ENCODE assay signal across 8 mouse cellular contexts in genomic region chr15:79892213-79892541, GRCm38 (mm10). TPM values are rescaled to one million over a fixed set of nuclear protein-coding genes. Genes with fewer than 3 reads are reported as not detected.
DNase-seq lines count a peak whose midpoint lies in the region; ATAC-seq and TF ChIP-seq lines count a peak whose summit lies in the region.

No protein-coding gene starts in this region.

- peak in 1 of 2 experiments; percentile 19 for DNase-seq in left cerebral cortex, adult 2 months (ENCODE audit: extremely low spot score in 1 of 2, low spot score in 2 of 2)
- no peak for DNase-seq in left cerebral cortex, adult 8-10 months (ENCODE audit: low spot score in 2 of 2)
- DNase-seq in gastrocnemius, postnatal 36 days, result peak; percentile 58 to 70
- DNase-seq in intestine, embryonic 14.5 days (ENCODE audit: low spot score), result peak; percentile 67
- peak; percentile 70 to 75 for DNase-seq in natural killer cell, adult 2 months (ENCODE audit: low spot score in 2 of 2)
- DNase-seq in thymus, adult 2 months, result peak; percentile 71

- intact Hi-C loops in left cerebral cortex, adult 2 months (cut with DNase I), result no loop called here
- intact Hi-C loops in gastrocnemius, postnatal 36 days (cut with DNase I), result no loop called here

- H3K9ac ChIP-seq in intestine, embryonic 14.5 days (ENCODE audit: low read length), result peak overlapping the region; percentile 43
- H3K9ac ChIP-seq in liver, embryonic 15.5 days, result peak overlapping the region; percentile 77

- peak overlapping the region; percentile 48 for H3K27ac ChIP-seq in left cerebral cortex, adult 2 months
- H3K27ac ChIP-seq in cortical plate, adult 2 months (ENCODE audit: insufficient read depth, low read length), result no peak overlapping the region
- H3K27ac ChIP-seq in intestine, embryonic 14.5 days (ENCODE audit: low read depth), result peak overlapping the region; percentile 22; the same call in 1 of the 2 replicates
- H3K27ac ChIP-seq in liver, embryonic 15.5 days (replicated peaks), result peak overlapping the region; percentile 86
- H3K27ac ChIP-seq in thymus, adult 2 months (ENCODE audit: control insufficient read depth, insufficient read depth, low read length), result peak overlapping the region; percentile 93

- H3K4me2 ChIP-seq in intestine, embryonic 14.5 days (ENCODE audit: low read length), result peak overlapping the region; percentile 60
- H3K4me2 ChIP-seq in liver, embryonic 15.5 days, result peak overlapping the region; percentile 89

- WGBS in intestine, embryonic 14.5 days, result 5% methylated on average over 12 of the region's 12 CpGs
- WGBS in liver, embryonic 15.5 days (ENCODE audit: insufficient replicate concordance), result 1% methylated on average over 12 of the region's 12 CpGs
- under 1% methylated on average over 12 of the region's 12 CpGs for WGBS in thymus, adult 2 months

- H3K4me1 ChIP-seq in cortical plate, adult 2 months (ENCODE audit: control insufficient read depth, insufficient read depth, low read length), result no peaks in the 10 kb centered on the region
- no peaks in the 10 kb centered on the region; the same call in 1 of the 2 replicates for H3K4me1 ChIP-seq in intestine, embryonic 14.5 days (replicated peaks; ENCODE audit: control insufficient read depth, insufficient read depth, low read length)
- peaks cover 61% of the 10 kb centered on the region for H3K4me1 ChIP-seq in liver, embryonic 15.5 days (replicated peaks)
- peaks cover 34% of the 10 kb centered on the region for H3K4me1 ChIP-seq in thymus, adult 2 months (replicated peaks; ENCODE audit: control insufficient read depth, insufficient read depth, low read length)

- no peak for TF ChIP-seq CTCF in left cerebral cortex, adult 2 months (IDR thresholded peaks at IDR 0.05)
- TF ChIP-seq CTCF in cortical plate, adult 2 months (IDR thresholded peaks at IDR 0.05; ENCODE audit: extremely low read depth, insufficient read depth, low read length), result no peak
- TF ChIP-seq CTCF in thymus, adult 2 months (IDR thresholded peaks at IDR 0.05; ENCODE audit: borderline replicate concordance, control insufficient read depth, extremely low read depth, insufficient read depth, low read length, poor library complexity), result no peak

- peak overlapping the region; percentile 39 for H3K4me3 ChIP-seq in left cerebral cortex, adult 2 months
- H3K4me3 ChIP-seq in cortical plate, adult 2 months (ENCODE audit: insufficient read depth, low read length), result peak overlapping the region; percentile 32
- peak overlapping the region; percentile 43 for H3K4me3 ChIP-seq in intestine, embryonic 14.5 days (ENCODE audit: low read depth, low read length)
- H3K4me3 ChIP-seq in liver, embryonic 15.5 days (replicated peaks), result peak overlapping the region; percentile 72
- H3K4me3 ChIP-seq in thymus, adult 2 months (ENCODE audit: control insufficient read depth, insufficient read depth, low read length), result peak overlapping the region; percentile 91

- H3K9me3 ChIP-seq in intestine, embryonic 14.5 days (ENCODE audit: control insufficient read depth, low read length), result no peaks in the 10 kb centered on the region
- no peaks in the 10 kb centered on the region for H3K9me3 ChIP-seq in liver, embryonic 15.5 days (replicated peaks)

- H3K27me3 ChIP-seq in intestine, embryonic 14.5 days (replicated peaks; ENCODE audit: control insufficient read depth, insufficient read depth, low read length), result peaks cover 3% of the 10 kb centered on the region; the same call in 1 of the 2 replicates
- H3K27me3 ChIP-seq in liver, embryonic 15.5 days, result no peaks in the 10 kb centered on the region
- no peaks in the 10 kb centered on the region for H3K27me3 ChIP-seq in thymus, adult 2 months (ENCODE audit: control insufficient read depth, insufficient read depth, low read length)

- no peaks in the 10 kb centered on the region for H3K36me3 ChIP-seq in intestine, embryonic 14.5 days (ENCODE audit: control insufficient read depth, insufficient read depth, low read length)
- peaks cover 8% of the 10 kb centered on the region for H3K36me3 ChIP-seq in liver, embryonic 15.5 days (replicated peaks)
- peaks cover 8% of the 10 kb centered on the region; the same call in 1 of the 2 replicates for H3K36me3 ChIP-seq in thymus, adult 2 months (ENCODE audit: control insufficient read depth, insufficient read depth, low read length)

- 0 out of 2 replicates have a peak, but pooled peaks have one; percentile 29 for TF ChIP-seq POLR2A in cortical plate, adult 2 months (IDR thresholded peaks at IDR 0.05; ENCODE audit: extremely low read depth, insufficient read depth, low read length)
- peak; percentile 75; the same call in 1 of the 2 replicates for TF ChIP-seq POLR2A in thymus, adult 2 months (IDR thresholded peaks at IDR 0.05; ENCODE audit: control insufficient read depth, extremely low read depth, insufficient read depth, low read length, poor library complexity)

- peak; percentile 40; the same call in 1 of the 2 replicates for ATAC-seq in intestine, embryonic 14.5 days (replicated peaks; ENCODE audit: low FRiP score, low TSS enrichment, low read depth)
- ATAC-seq in liver, embryonic 15.5 days (ENCODE audit: insufficient read depth), result peak; percentile 72

RNA-seq across cellular contexts. Expression of gene Apobec3, which starts 0.7 kb away (rescaled TPM):
- 1 to 10 TPM; 5.1 to 6.1 TPM for total RNA-seq in left cerebral cortex, adult 2 months (2021)
- total RNA-seq in left cerebral cortex, adult 8-10 months (2022), result 1 to 10 TPM; 4.3 to 8.1 (median 6.0) TPM
- 6.7 and 7.5 TPM in 2 replicates for polyA plus RNA-seq in cortical plate, adult 2 months (2012; rRNA removed)
- total RNA-seq in gastrocnemius, postnatal 36 days (2021), result 1 to 10 TPM; 2.7 to 4.7 TPM
- 11.3 and 12.5 TPM in 2 replicates for polyA plus RNA-seq in intestine, embryonic 14.5 days (2014; fragmentation: Nextera tagmentation; extraction: Ambion mirVana)
- 33.5 and 34.5 TPM in 2 replicates for polyA plus RNA-seq in liver, embryonic 15.5 days (2015; fragmentation: Nextera tagmentation; extraction: Ambion mirVana)
- polyA plus RNA-seq in thymus, adult 2 months (2012; rRNA removed), result 92.3 and 98.5 TPM in 2 replicates

RNA-seq across cellular contexts. Expression of gene Cbx6, which starts 57.7 kb away (rescaled TPM):
- total RNA-seq in left cerebral cortex, adult 2 months (2021), result 100 to 1,000 TPM; 370 to 387 TPM
- 100 to 1,000 TPM; 293 to 319 (median 310) TPM for total RNA-seq in left cerebral cortex, adult 8-10 months (2022)
- polyA plus RNA-seq in cortical plate, adult 2 months (2012; rRNA removed), result 295 and 320 TPM in 2 replicates
- 10 to 100 TPM; 10.4 to 12.7 TPM for total RNA-seq in gastrocnemius, postnatal 36 days (2021)
- 30.7 and 31.6 TPM in 2 replicates for polyA plus RNA-seq in intestine, embryonic 14.5 days (2014; fragmentation: Nextera tagmentation; extraction: Ambion mirVana)
- polyA plus RNA-seq in liver, embryonic 15.5 days (2015; fragmentation: Nextera tagmentation; extraction: Ambion mirVana), result 6.7 and 8.1 TPM in 2 replicates
- polyA plus RNA-seq in thymus, adult 2 months (2012; rRNA removed), result 136 and 145 TPM in 2 replicates

RNA-seq across cellular contexts. Expression of gene Npcd, which starts 58.1 kb away (rescaled TPM):
- total RNA-seq in left cerebral cortex, adult 2 months (2021), result 10 to 100 TPM in 1 of 2 experiments, 1 to 10 TPM in 1; 9.7 to 19.7 TPM
- total RNA-seq in left cerebral cortex, adult 8-10 months (2022), result 10 to 100 TPM; 14.8 to 25.9 (median 19.3) TPM
- 2.4 and 3.0 TPM in 2 replicates for polyA plus RNA-seq in cortical plate, adult 2 months (2012; rRNA removed)
- total RNA-seq in gastrocnemius, postnatal 36 days (2021), result under 1 TPM in 1 of 2 experiments, not detected in 1; 0.26 TPM
- polyA plus RNA-seq in intestine, embryonic 14.5 days (2014; fragmentation: Nextera tagmentation; extraction: Ambion mirVana), result not detected in 2 replicates
- not detected in 2 replicates for polyA plus RNA-seq in liver, embryonic 15.5 days (2015; fragmentation: Nextera tagmentation; extraction: Ambion mirVana)
- 0.55 TPM in 1 of 2 replicates, not detected in the other for polyA plus RNA-seq in thymus, adult 2 months (2012; rRNA removed)

Comparison
In these comparisons a context has a peak if more than half of its experiments do, and no peak if none do; other contexts are left out.
1. DNase-seq: peak in gastrocnemius, postnatal 36 days (2 of 2), intestine, embryonic 14.5 days (single experiment), natural killer cell, adult 2 months (2 of 2) and thymus, adult 2 months (single experiment); none in left cerebral cortex, adult 8-10 months (0 of 2).
2. H3K4me3 ChIP-seq: peak in every context shown above with its lines; median percentile 91 in thymus, adult 2 months; 72 in liver, embryonic 15.5 days; 43 in intestine, embryonic 14.5 days; 39 in left cerebral cortex, adult 2 months; 32 in cortical plate, adult 2 months.